Mouse (Mus musculus) bone marrow macrophage, adult 2 months (primary cell): ENCODE results near the gene Zbtb11.

Experiments used
- CTCF ChIP-seq: IDR thresholded peaks from 2 replicates; pipeline ENCODE4 v1.5.1; 2012; ENCODE audit warnings: low read depth, mild to moderate bottlenecking, low read length, moderate library complexity
- POLR2A ChIP-seq: IDR thresholded peaks from 2 replicates; pipeline ENCODE4 v1.6.1; 2012; ENCODE audit warnings: mild to moderate bottlenecking, low read depth, low read length, borderline replicate concordance

DNA sequence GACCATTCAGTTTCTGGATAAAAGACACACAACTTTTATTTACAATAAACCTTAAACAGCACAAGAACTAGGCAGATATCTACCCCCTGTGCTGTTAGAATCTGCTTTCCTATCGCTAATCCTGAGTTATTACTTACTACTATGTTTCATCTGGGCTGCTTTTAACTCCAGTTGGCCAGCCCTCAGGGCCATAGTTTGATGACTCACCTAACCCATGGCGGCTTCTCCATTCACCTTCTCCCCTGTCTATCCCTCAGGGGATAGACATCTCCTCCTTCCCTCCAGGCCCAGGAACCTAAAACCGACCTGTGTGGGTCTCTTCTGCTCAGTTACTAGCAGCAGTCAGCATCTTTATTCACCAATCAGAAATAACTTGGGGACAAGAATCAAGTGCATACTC is 12.3 kb downstream of the Zbtb11 start:
- no peak for TF ChIP-seq POLR2A
- TF ChIP-seq CTCF: no peak
